Mouse (Mus musculus) CD4-positive naive resting alpha-beta T cell, adult 76 days (primary cell): ENCODE measurements around the gene Slc18b1. TPM values are rescaled to one million over a fixed set of nuclear protein-coding genes. Genes with fewer than 3 reads are reported as not detected.

Experiments used
- total RNA-seq: library from RNA; stranded (reverse); gene quantifications from one replicate; pipeline ENCODE4 v1.2.4, GENCODE M21; 2023

The Slc18b1 gene
- total RNA-seq: not detected

DNA sequence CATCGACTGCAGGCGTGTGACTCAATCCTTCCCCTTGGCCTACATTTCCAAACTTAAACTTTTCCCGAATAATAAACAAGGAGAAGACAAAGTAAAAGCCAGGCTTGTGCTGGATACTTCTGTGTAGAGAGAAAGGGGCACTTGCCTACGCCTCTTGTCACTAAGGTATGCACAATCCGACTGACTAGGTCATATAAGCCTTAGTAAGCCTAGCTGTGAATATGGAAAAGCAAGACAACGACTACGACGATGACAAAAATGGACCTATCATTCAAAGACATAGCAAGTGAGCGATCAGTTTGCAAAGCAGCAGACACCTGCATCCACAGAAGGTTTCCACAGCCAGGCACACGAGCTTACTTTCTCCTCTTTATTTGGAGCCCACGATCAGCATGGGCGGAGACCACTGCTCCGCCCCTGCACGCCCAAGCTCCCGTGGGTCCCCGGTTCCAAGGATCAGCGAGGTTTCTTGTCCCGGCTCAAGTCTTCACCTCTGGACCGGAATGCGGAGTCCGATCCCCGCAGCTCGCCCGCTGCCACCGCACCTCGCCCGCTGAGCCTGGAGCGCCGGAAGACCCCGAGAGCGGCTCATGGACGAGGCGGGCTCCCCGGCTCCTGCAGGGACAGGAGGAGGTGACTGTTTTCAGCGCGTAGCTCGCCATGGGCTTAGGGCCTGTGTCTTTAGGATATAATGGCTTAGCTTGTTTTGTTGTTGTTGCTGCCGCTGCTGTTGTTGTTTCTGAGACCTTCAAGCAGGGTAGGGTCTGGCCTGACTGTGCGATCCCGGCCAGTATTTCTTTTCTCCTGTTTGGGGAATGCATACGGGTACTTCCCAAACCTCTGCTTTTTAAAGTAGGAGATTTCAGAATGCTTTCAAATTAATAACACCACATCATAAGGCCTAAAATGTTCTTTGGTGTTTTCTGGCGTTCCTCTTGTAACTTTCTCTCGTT is at the start of gene Slc18b1:
Slc18b1 (plus strand) TSS at position 436 of the 953 bp plus-strand sequence.

DNA sequence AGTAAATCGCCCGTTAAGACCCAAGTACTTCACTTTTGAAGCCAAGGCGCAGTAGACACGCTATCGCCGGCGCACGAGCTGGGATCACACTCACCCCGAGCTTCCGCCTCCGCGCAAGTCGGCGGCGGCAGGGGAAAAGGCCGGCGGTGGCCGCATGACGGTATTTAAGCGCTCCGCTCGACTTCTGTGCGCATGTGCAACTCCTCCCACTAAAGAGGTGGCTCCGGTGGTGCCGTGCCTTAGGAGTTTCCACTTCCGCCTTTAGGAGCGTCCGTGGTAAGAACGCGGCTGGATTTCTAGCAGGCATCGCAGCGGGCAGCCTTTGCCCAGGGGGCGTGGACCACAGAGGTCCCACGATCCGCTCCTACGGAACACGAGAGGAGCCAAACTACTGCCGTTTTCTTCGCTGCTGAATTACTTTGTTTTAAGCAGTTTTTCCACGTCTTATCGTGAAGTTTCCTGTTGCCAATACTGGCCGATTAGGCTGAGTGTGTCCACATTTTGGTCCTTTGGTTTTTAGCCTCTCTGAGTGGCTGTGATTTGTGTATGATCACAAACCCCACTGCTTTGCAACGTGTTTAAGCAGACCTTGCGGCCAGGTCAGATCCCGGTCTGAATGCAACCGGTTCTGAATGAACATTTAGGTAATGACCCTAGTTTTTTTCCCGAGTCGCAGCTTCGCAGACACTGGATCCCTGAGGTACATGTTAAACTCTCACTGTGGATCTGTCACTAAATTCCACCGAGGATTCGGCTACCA is 9.5 kb upstream of the Slc18b1 start, which contains the start of gene Rps12:
Rps12 (minus strand) TSS at position 214 of the 760 bp plus-strand sequence.

DNA sequence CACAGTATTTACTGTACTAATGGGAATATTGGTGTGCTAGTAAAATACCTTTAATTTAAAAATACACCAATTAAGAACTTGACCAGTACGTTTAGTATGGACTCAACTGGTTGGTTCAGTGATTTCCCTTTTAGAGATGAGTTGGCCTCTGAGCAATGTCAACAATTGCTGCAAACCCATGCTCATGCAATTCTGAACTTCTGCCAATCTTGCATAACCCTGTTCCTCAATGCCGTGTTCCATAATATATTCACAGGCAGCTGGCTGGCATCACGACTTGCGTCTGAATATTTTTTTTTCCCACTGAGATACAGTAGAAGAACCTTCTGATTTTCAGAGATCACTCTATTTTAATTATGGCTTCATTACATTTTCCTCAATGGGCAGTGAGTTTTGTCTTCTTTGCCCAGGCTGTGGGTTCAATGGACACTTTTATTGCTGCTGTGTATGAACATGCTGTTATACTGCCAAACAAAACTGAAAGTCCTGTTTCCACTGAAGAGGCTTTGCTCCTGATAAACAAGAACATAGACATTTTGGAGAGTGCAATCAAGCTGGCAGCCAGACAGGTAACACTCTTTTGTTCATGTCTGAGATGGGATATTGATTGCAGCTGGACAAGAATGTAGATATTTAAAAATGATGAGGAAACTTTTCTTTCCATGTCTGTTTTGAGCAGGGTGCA is 54.6 kb downstream of the Slc18b1 start, which contains the start of gene Vnn3:
Vnn3 (plus strand) TSS at position 235 of the 685 bp plus-strand sequence.

Other genes starting within 250 kb of the Slc18b1 start
- 901 TPM for gene Rps12, start 9.7 kb upstream of the Slc18b1 start, total RNA-seq
- gene Vnn3, start 54.5 kb downstream of the Slc18b1 start, total RNA-seq: 0.32 TPM
- not detected for gene Vnn1, start 97.7 kb downstream of the Slc18b1 start, total RNA-seq
- gene Taar1, start 123.4 kb downstream of the Slc18b1 start, total RNA-seq: not detected
- not detected for gene Taar2, start 141.6 kb downstream of the Slc18b1 start, total RNA-seq
- not detected for gene Taar3, start 152.6 kb downstream of the Slc18b1 start, total RNA-seq
- not detected for gene Taar4, start 163.5 kb downstream of the Slc18b1 start, total RNA-seq
- gene Taar5, start 173.7 kb downstream of the Slc18b1 start, total RNA-seq: not detected
- gene Taar6, start 188.7 kb downstream of the Slc18b1 start, total RNA-seq: not detected
- not detected for gene Taar7a, start 196.5 kb downstream of the Slc18b1 start, total RNA-seq
- gene Taar7b, start 203.0 kb downstream of the Slc18b1 start, total RNA-seq: not detected
- not detected for gene Taar7d, start 230.2 kb downstream of the Slc18b1 start, total RNA-seq
- gene Taar7e, start 240.6 kb downstream of the Slc18b1 start, total RNA-seq: not detected